ENCODE assay signal across 8 mouse cellular contexts in genomic region chr11:72135383-72136158, GRCm38 (mm10). TPM values are rescaled to one million over a fixed set of nuclear protein-coding genes. Genes with fewer than 3 reads are reported as not detected.
DNase-seq lines count a peak whose midpoint lies in the region; ATAC-seq lines count a peak whose summit lies in the region.

Pitpnm3 (minus strand) TSS chr11:72135778.

- H3K4me1 ChIP-seq in brown adipose tissue, adult 24 weeks (ENCODE audit: control insufficient read depth, insufficient read depth, insufficient read length, low read length) = peaks cover 13% of the 10 kb centered on the region
- H3K4me1 ChIP-seq in forebrain, embryonic 15.5 days = peaks cover 28% of the 10 kb centered on the region
- H3K4me1 ChIP-seq in hindbrain, embryonic 10.5 days (replicated peaks) = peaks cover 21% of the 10 kb centered on the region
- peaks cover 25% of the 10 kb centered on the region for H3K4me1 ChIP-seq in limb, embryonic 10.5 days
- peaks cover 27% of the 10 kb centered on the region for H3K4me1 ChIP-seq in midbrain, embryonic 15.5 days

- H3K9ac ChIP-seq in forebrain, embryonic 15.5 days (replicated peaks) = peak within 1 kb of the TSS; percentile 62
- peak within 1 kb of the TSS; percentile 68 for H3K9ac ChIP-seq in midbrain, embryonic 15.5 days

- under 1% methylated on average over 83 of the region's 107 CpGs for WGBS in forebrain, embryonic 15.5 days
- WGBS in hindbrain, embryonic 10.5 days = under 1% methylated on average over 82 of the region's 107 CpGs
- WGBS in limb, embryonic 10.5 days = 2% methylated on average over 105 of the region's 107 CpGs
- WGBS in midbrain, embryonic 15.5 days = under 1% methylated on average over 88 of the region's 107 CpGs

- peak within 1 kb of the TSS; percentile 99 for H3K4me2 ChIP-seq in forebrain, embryonic 15.5 days (replicated peaks)
- H3K4me2 ChIP-seq in midbrain, embryonic 15.5 days = peak within 1 kb of the TSS; percentile 87

- no peaks in the 10 kb centered on the region for H3K9me3 ChIP-seq in forebrain, embryonic 15.5 days
- H3K9me3 ChIP-seq in hindbrain, embryonic 10.5 days = no peaks in the 10 kb centered on the region
- H3K9me3 ChIP-seq in limb, embryonic 10.5 days (replicated peaks) = no peaks in the 10 kb centered on the region
- H3K9me3 ChIP-seq in midbrain, embryonic 15.5 days = no peaks in the 10 kb centered on the region

- H3K27me3 ChIP-seq in forebrain, embryonic 15.5 days = peaks cover 39% of the 10 kb centered on the region
- peaks cover 94% of the 10 kb centered on the region for H3K27me3 ChIP-seq in hindbrain, embryonic 10.5 days (ENCODE audit: insufficient read depth, poor library complexity, severe bottlenecking)
- H3K27me3 ChIP-seq in limb, embryonic 10.5 days (ENCODE audit: low read depth, poor library complexity, severe bottlenecking) = peaks cover 90% of the 10 kb centered on the region
- peaks cover 35% of the 10 kb centered on the region for H3K27me3 ChIP-seq in midbrain, embryonic 15.5 days (replicated peaks)

- peak; percentile 60 to 66 for DNase-seq in adrenal gland, adult 18-20 months (ENCODE audit: low spot score in 2 of 2)
- DNase-seq in adrenal gland, adult 8-10 months = no peak
- DNase-seq in hindbrain, embryonic 10.5 days (ENCODE audit: low spot score) = peak; percentile 54
- peak; percentile 50 for DNase-seq in limb, embryonic 10.5 days (ENCODE audit: low spot score)
- DNase-seq in yolk sac, embryonic 10.5 days (ENCODE audit: low spot score) = no peak

- peak; percentile 33; the same call in 1 of the 2 replicates for ATAC-seq in forebrain, embryonic 15.5 days (replicated peaks)
- ATAC-seq in midbrain, embryonic 15.5 days (replicated peaks) = peak; percentile 57

- 0 out of 2 replicates have a peak within 1 kb of the TSS, but pooled peaks have one; percentile 21 for H3K27ac ChIP-seq in brown adipose tissue, adult 24 weeks (replicated peaks; ENCODE audit: low read depth, low read length)
- H3K27ac ChIP-seq in forebrain, embryonic 15.5 days (replicated peaks) = no peak within 1 kb of the TSS
- peak within 1 kb of the TSS; percentile 84 for H3K27ac ChIP-seq in hindbrain, embryonic 10.5 days
- peak within 1 kb of the TSS; percentile 47 for H3K27ac ChIP-seq in limb, embryonic 10.5 days
- H3K27ac ChIP-seq in midbrain, embryonic 15.5 days = 0 out of 2 replicates have a peak within 1 kb of the TSS, but pooled peaks have one; percentile 15

- H3K4me3 ChIP-seq in brown adipose tissue, adult 24 weeks (ENCODE audit: insufficient read depth, low read depth, low read length) = peak within 1 kb of the TSS; percentile 67
- peak within 1 kb of the TSS; percentile 53 for H3K4me3 ChIP-seq in forebrain, embryonic 15.5 days
- H3K4me3 ChIP-seq in hindbrain, embryonic 10.5 days = peak within 1 kb of the TSS; percentile 75
- peak within 1 kb of the TSS; percentile 70 for H3K4me3 ChIP-seq in limb, embryonic 10.5 days
- H3K4me3 ChIP-seq in midbrain, embryonic 15.5 days = peak within 1 kb of the TSS; percentile 59

- no peaks in the 10 kb centered on the region for H3K36me3 ChIP-seq in forebrain, embryonic 15.5 days
- H3K36me3 ChIP-seq in hindbrain, embryonic 10.5 days = no peaks in the 10 kb centered on the region
- H3K36me3 ChIP-seq in limb, embryonic 10.5 days = no peaks in the 10 kb centered on the region
- H3K36me3 ChIP-seq in midbrain, embryonic 15.5 days (replicated peaks) = no peaks in the 10 kb centered on the region

RNA-seq across cellular contexts. Expression of gene Pitpnm3, which starts in this region (rescaled TPM):
- total RNA-seq in adrenal gland, adult 18-20 months (2021) = 1 to 10 TPM; 3.3 to 7.6 TPM
- 10 to 100 TPM in 2 of 4 experiments, 1 to 10 TPM in 2; 1.9 to 15.9 (median 8.4) TPM for total RNA-seq in adrenal gland, adult 8-10 months (2022)
- 0.20 and 0.46 TPM in 2 replicates for polyA plus RNA-seq in brown adipose tissue, adult 24 weeks (2012; ENCODE audit: insufficient read depth, insufficient read length, missing spikeins)
- polyA plus RNA-seq in forebrain, embryonic 15.5 days (2015; fragmentation: Nextera tagmentation; extraction: Ambion mirVana) = 1.4 and 1.8 TPM in 2 replicates
- polyA plus RNA-seq in hindbrain, embryonic 10.5 days (2016; fragmentation: Nextera tagmentation; extraction: Ambion mirVana) = 0.20 and 0.31 TPM in 2 replicates
- 0.03 and 0.04 TPM in 2 replicates for polyA plus RNA-seq in limb, embryonic 10.5 days (2016; fragmentation: Nextera tagmentation; extraction: Ambion mirVana)
- 4.8 and 5.3 TPM in 2 replicates for polyA plus RNA-seq in midbrain, embryonic 15.5 days (2015; fragmentation: Nextera tagmentation; extraction: Ambion mirVana)

Comparison
In these comparisons a context has a peak if more than half of its experiments do, and no peak if none do; other contexts are left out.
1. DNase-seq: peak in adrenal gland, adult 18-20 months (2 of 2); none in adrenal gland, adult 8-10 months (single experiment) and yolk sac, embryonic 10.5 days (single experiment).
2. Peak in DNase-seq, H3K4me3 ChIP-seq and H3K27ac ChIP-seq in hindbrain, embryonic 10.5 days; RNA of the gene not detected or under 1 TPM.
3. Peak in DNase-seq, H3K4me3 ChIP-seq and H3K27ac ChIP-seq in limb, embryonic 10.5 days; RNA of the gene not detected or under 1 TPM.
4. Peak in every context shown above with its lines, with median percentiles within 50 percentile points of each other: H3K4me3 ChIP-seq.